ENCODE assay signal across 26 mouse cellular contexts in the genomic region with DNA sequence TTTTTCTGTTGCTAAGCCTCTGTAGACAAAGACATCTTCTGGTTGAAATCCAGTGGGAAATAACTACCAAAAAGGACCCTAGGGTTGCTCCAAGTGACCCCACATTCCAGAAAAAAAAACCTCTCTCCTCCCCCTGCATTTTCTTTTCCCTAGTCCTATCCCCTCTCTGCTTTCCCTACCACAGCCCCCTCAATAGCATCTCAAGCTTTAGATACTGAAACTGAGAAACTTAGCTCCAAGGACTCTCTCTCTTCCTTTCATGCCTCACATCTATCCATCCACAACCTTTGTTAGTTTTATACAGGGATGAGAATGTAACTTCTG.
A peak's percentile ranks its signal among the peaks of the same experiment; 100 is the strongest.
DNase-seq lines count a peak whose midpoint lies in the region; ATAC-seq and TF ChIP-seq lines count a peak whose summit lies in the region.
"Had no signal": no experiment of that assay in that cellular context is flagged by ENCODE, and none has a peak within 500 bp of the region (broad histone marks: within the 10 kb centered on the region; RNA-seq: fewer than 3 reads in every experiment).

No protein-coding gene starts in this region.

- no peak for TF ChIP-seq CTCF in gastrocnemius, adult 2 months (IDR thresholded peaks at IDR 0.05)
- TF ChIP-seq CTCF in olfactory bulb, adult 2 months (IDR thresholded peaks at IDR 0.05; ENCODE audit: insufficient read depth, low read depth, low read length): no peak

- no peaks in the 10 kb centered on the region for H3K27me3 ChIP-seq in midbrain, embryonic 11.5 days (ENCODE audit: control insufficient read depth, insufficient read depth, low read length)
- no peaks in the 10 kb centered on the region for H3K27me3 ChIP-seq in midbrain, embryonic 15.5 days (replicated peaks)
- H3K27me3 ChIP-seq: embryonic facial prominence, embryonic 12.5 days; heart, embryonic 13.5 days; liver, embryonic 12.5 days had no signal

- TF ChIP-seq POLR2A in olfactory bulb, adult 2 months (IDR thresholded peaks at IDR 0.05; ENCODE audit: insufficient read depth, low read depth, low read length): no peak

- no peaks in the 10 kb centered on the region for H3K9me3 ChIP-seq in midbrain, embryonic 11.5 days (ENCODE audit: control insufficient read depth, low read length)
- H3K9me3 ChIP-seq in midbrain, embryonic 15.5 days: 0 out of 2 replicates have a peak, but pooled peaks cover 2% of the 10 kb centered on the region
- H3K9me3 ChIP-seq: heart, embryonic 13.5 days; liver, embryonic 12.5 days had no signal

- H3K36me3 ChIP-seq in midbrain, embryonic 11.5 days (ENCODE audit: control insufficient read depth, insufficient read depth, low read length): no peaks in the 10 kb centered on the region
- H3K36me3 ChIP-seq in midbrain, embryonic 15.5 days (replicated peaks): no peaks in the 10 kb centered on the region
- H3K36me3 ChIP-seq: embryonic facial prominence, embryonic 12.5 days; heart, embryonic 13.5 days; liver, embryonic 12.5 days had no signal

- H3K4me3 ChIP-seq in gastrocnemius, adult 2 months: no peak overlapping the region
- H3K4me3 ChIP-seq in midbrain, embryonic 11.5 days (ENCODE audit: low read depth, low read length): no peak overlapping the region
- no peak overlapping the region for H3K4me3 ChIP-seq in midbrain, embryonic 15.5 days
- H3K4me3 ChIP-seq in olfactory bulb, adult 2 months (ENCODE audit: insufficient read depth, low read depth, low read length): no peak overlapping the region
- H3K4me3 ChIP-seq: embryonic facial prominence, embryonic 12.5 days; heart, embryonic 13.5 days; liver, embryonic 12.5 days; myocyte had no signal

- intact Hi-C loops in gastrocnemius, adult 2 months (cut with DNase I): no loop called here

- H3K27ac ChIP-seq in gastrocnemius, adult 2 months: no peak overlapping the region
- H3K27ac ChIP-seq in midbrain, embryonic 11.5 days (ENCODE audit: low read depth, low read length): no peak overlapping the region
- no peak overlapping the region for H3K27ac ChIP-seq in midbrain, embryonic 15.5 days
- H3K27ac ChIP-seq in olfactory bulb, adult 2 months (ENCODE audit: insufficient read depth, low read depth, low read length): peak overlapping the region; percentile 35; the same call in 1 of the 2 replicates
- H3K27ac ChIP-seq: embryonic facial prominence, embryonic 12.5 days; heart, embryonic 13.5 days; liver, embryonic 12.5 days; stomach, postnatal 0 days had no signal

- DNase-seq in gastrocnemius, adult 18-20 months (ENCODE audit: low spot score): peak; percentile 2
- DNase-seq in gastrocnemius, adult 2 months: no peak
- DNase-seq in kidney, adult 9 months: peak; percentile 16
- DNase-seq in kidney, postnatal 4 days: no peak
- no peak for DNase-seq in midbrain, embryonic 11.5 days (ENCODE audit: low spot score, missing footprints)
- DNase-seq: adrenal gland, postnatal 14 days; cerebellum, adult 11-12 months; cerebellum, adult 9-11 months; gastrocnemius, postnatal 36 days; kidney, postnatal 36 days; layer of hippocampus, postnatal 36 days; left cerebral cortex, postnatal 4 days; liver, postnatal 0 days; lung, postnatal 36 days; right cerebral cortex, adult 18-20 months; thymus, adult 18-20 months; thymus, postnatal 25 days had no signal

- no peak overlapping the region for H3K9ac ChIP-seq in midbrain, embryonic 11.5 days (ENCODE audit: low read length)
- no peak overlapping the region for H3K9ac ChIP-seq in midbrain, embryonic 15.5 days
- H3K9ac ChIP-seq: embryonic facial prominence, embryonic 12.5 days; heart, embryonic 13.5 days; liver, embryonic 12.5 days; liver, postnatal 0 days had no signal

- peaks cover 5% of the 10 kb centered on the region; the same call in 1 of the 2 replicates for H3K4me1 ChIP-seq in midbrain, embryonic 11.5 days (ENCODE audit: control insufficient read depth, insufficient read depth, low read length)
- H3K4me1 ChIP-seq in midbrain, embryonic 15.5 days: no peaks in the 10 kb centered on the region
- peaks cover 9% of the 10 kb centered on the region for H3K4me1 ChIP-seq in olfactory bulb, adult 2 months (ENCODE audit: control insufficient read depth, insufficient read depth, low read length)
- H3K4me1 ChIP-seq: embryonic facial prominence, embryonic 12.5 days; heart, embryonic 13.5 days; liver, embryonic 12.5 days had no signal

- H3K4me2 ChIP-seq in midbrain, embryonic 11.5 days: no peak overlapping the region
- no peak overlapping the region for H3K4me2 ChIP-seq in midbrain, embryonic 15.5 days
- H3K4me2 ChIP-seq: embryonic facial prominence, embryonic 12.5 days; heart, embryonic 13.5 days; liver, embryonic 12.5 days had no signal

- ATAC-seq in midbrain, embryonic 11.5 days (ENCODE audit: low FRiP score): peak; percentile 82
- no peak for ATAC-seq in midbrain, embryonic 15.5 days (replicated peaks)
- no peak for ATAC-seq in cerebellum, adult (ENCODE audit: insufficient number of reproducible peaks, low FRiP score, low TSS enrichment)
- ATAC-seq: intestine, embryonic 16.5 days; liver, embryonic 12.5 days; liver, postnatal 0 days had no signal

Comparison
In these comparisons a context has a peak if more than half of its experiments do, and no peak if none do; other contexts are left out.
1. DNase-seq: peak in gastrocnemius, adult 18-20 months (single experiment) and kidney, adult 9 months (single experiment); none in gastrocnemius, adult 2 months (single experiment), kidney, postnatal 4 days (0 of 2) and midbrain, embryonic 11.5 days (single experiment).